Mouse (Mus musculus) G1E (cell line): ENCODE measurements at regions not wholly inside any gene's neighbourhood (a gene's known extent, or its start where the extent isn't known, plus 50 kb on each side); places are given as distances from the start of the nearest gene placed in this dataset.

Experiments used
- ATAC-seq: 2 replicates; pipeline ENCODE4 v1.8.0; 2016; ENCODE audit warnings: mild to moderate bottlenecking; ENCODE audit not compliant: insufficient number of reproducible peaks, poor library complexity, low FRiP score, severe bottlenecking; ENCODE audit errors: extremely low read depth
- DNase-seq: peaks from one replicate; pipeline ENCODE4 v3.0.0; 2012; ENCODE audit warnings: low spot score
- H3K27me3 ChIP-seq: 2 replicates; pipeline ENCODE4 v1.6.1; 2012; ENCODE audit warnings: mild to moderate bottlenecking, low read length, inconsistent platforms; ENCODE audit not compliant: insufficient read depth
- H3K36me3 ChIP-seq: replicated peaks from 2 replicates; pipeline ENCODE3; 2012; ENCODE audit warnings: mild to moderate bottlenecking, inconsistent platforms
- H3K4me1 ChIP-seq: 2 replicates; pipeline ENCODE4 v1.6.1; 2012; ENCODE audit warnings: low read depth, low read length, inconsistent platforms, mixed read lengths; ENCODE audit not compliant: insufficient read depth
- H3K4me3 ChIP-seq: 2 replicates; pipeline ENCODE4 v1.5.1; 2012; ENCODE audit warnings: low read depth, mild to moderate bottlenecking, inconsistent platforms, low read length, moderate library complexity, mixed read lengths
- H3K9me3 ChIP-seq: replicated peaks from 2 replicates; pipeline ENCODE4 v1.6.1; 2012; ENCODE audit warnings: inconsistent platforms
- CTCF ChIP-seq: IDR thresholded peaks from 2 replicates; pipeline ENCODE4 v1.5.1; 2012; ENCODE audit warnings: low read depth, low read length, inconsistent platforms, mixed read lengths
- GATA1 ChIP-seq: IDR thresholded peaks from 2 replicates; pipeline ENCODE4 v1.6.1; 2012; ENCODE audit warnings: borderline replicate concordance, low read length, inconsistent platforms, mixed read lengths
- GATA2 ChIP-seq: IDR thresholded peaks from 2 replicates; pipeline ENCODE4 v1.6.1; 2012; ENCODE audit warnings: low read depth, low read length, inconsistent platforms, borderline replicate concordance
- POLR2AphosphoS5 ChIP-seq: IDR thresholded peaks from 2 replicates; pipeline ENCODE4 v1.6.1; 2012; ENCODE audit warnings: low read depth, low read length, inconsistent platforms; ENCODE audit not compliant: insufficient replicate concordance
- TAL1 ChIP-seq: conservative IDR thresholded peaks from 2 replicates; pipeline ENCODE4 v1.6.1; 2012; ENCODE audit warnings: low read depth, low read length, inconsistent platforms, mixed read lengths

DNA sequence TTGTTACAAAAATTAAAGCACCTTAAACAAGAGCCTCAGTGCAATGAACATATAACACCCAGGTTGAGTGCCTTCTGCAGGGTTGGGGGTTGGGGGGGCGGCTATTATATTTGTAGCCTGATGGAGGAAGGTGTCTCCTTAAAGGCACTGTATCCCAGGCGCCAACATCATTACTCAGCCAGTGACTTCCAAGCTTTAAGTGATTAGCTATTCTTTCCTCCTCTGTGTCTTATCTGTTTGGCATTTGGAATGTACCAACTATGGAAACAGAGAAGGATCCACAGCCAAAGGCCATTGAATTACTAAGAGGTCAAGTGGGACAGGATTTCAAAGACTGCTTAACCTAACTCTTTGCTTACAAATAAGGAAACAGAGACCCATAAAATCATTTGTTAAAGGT lies 373.9 kb upstream of the Cd180 start:
- no peaks in the 10 kb centered on the region for H3K36me3 ChIP-seq
- ATAC-seq (no peak), DNase-seq (no peak)
- TF ChIP-seq GATA2 (no peak), GATA1 (no peak), TAL1 (no peak)
- H3K9me3 ChIP-seq: no peaks in the 10 kb centered on the region
- H3K4me3 ChIP-seq: no peak overlapping the region
- H3K4me1 ChIP-seq: no peaks in the 10 kb centered on the region
- 0 out of 2 replicates have a peak, but pooled peaks cover 2% of the 10 kb centered on the region for H3K27me3 ChIP-seq

DNA sequence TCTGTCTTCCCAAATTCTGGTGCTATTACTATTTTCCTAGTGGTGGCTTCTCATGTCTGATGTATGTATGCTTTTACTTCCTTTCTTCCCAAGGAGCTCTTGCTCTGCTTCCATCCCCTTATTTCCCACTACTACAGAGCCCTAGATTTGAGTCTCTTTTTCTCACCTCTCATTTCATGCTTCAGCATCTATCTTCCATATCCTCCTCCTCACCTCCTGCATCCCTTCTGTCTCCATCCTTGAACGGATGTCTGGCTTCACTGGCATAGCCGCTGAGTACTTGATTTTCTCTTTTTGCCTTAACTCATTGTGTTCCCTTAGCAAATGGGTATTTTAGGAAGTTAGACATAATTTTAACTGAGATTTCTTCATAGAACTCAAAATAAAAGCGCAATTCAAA lies 369.5 kb upstream of the Cd180 start:
- DNase-seq: no peak
- ATAC-seq: no peak

DNA sequence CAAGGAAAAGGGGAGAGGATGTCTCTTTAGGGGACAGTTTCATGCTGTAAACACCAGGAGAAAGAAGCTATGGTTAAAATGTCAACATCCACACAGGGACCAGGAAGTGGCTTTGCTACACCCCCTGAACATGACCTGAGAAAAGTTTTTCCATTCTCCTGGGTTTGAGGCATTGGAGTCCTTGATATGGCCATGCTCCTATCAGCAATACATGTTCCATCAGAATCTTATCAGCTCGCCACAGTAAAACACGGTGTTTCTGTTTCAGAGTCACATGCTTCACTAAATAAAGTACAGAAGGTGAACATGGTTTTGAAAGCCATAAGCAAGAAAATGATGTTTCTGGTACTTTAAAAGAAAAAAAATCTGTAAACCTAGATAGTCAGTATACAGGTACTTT lies 367.4 kb upstream of the Cd180 start:
- no peak for DNase-seq
- TF ChIP-seq GATA1: no peak
- TF ChIP-seq CTCF: no peak
- TF ChIP-seq GATA2: no peak
- no peak for TF ChIP-seq TAL1
- no peak for TF ChIP-seq POLR2AphosphoS5
- Histone ChIP-seq H3K4me3 (no peak overlapping the region), H3K9me3 (no peaks in the 10 kb centered on the region), H3K4me1 (no peaks in the 10 kb centered on the region), H3K36me3 (no peaks in the 10 kb centered on the region), H3K27me3 (peaks cover 4% of the 10 kb centered on the region; the same call in 1 of the 2 replicates)
- no peak for ATAC-seq

More for the DNA sequence above, 369.5 kb upstream of the Cd180 start:
- Histone ChIP-seq H3K9me3 (no peaks in the 10 kb centered on the region), H3K27me3 (0 out of 2 replicates have a peak, but pooled peaks cover 2% of the 10 kb centered on the region), H3K4me1 (no peaks in the 10 kb centered on the region), H3K4me3 (no peak overlapping the region), H3K36me3 (no peaks in the 10 kb centered on the region)
- no peak for TF ChIP-seq CTCF

DNA sequence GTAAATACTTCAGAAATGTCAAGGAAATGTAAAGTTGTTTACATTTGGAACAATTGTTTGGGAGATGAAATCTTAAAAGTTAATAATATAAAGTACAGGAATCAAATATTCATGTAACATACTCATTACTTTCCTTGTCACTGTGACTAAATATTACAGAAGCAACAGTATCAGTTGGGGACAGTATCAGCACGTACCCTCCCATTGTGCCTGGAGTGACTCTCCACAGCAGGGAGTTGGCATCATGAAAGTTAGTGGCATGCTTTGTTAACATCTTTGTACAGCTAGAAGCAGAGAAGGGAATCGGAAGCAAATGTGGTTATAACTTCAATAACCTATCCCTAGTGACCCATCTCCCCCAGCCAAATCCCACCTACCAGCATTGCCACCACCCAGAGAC lies 366.8 kb upstream of the Cd180 start:
- H3K27me3 ChIP-seq: peaks cover 8% of the 10 kb centered on the region; the same call in 1 of the 2 replicates
- H3K4me3 ChIP-seq: no peak overlapping the region
- DNase-seq (no peak), ATAC-seq (no peak)
- no peaks in the 10 kb centered on the region for H3K4me1 ChIP-seq
- no peaks in the 10 kb centered on the region for H3K9me3 ChIP-seq
- no peak for TF ChIP-seq POLR2AphosphoS5
- TF ChIP-seq CTCF: no peak
- no peak for TF ChIP-seq TAL1
- TF ChIP-seq GATA1: no peak
- TF ChIP-seq GATA2: no peak
- no peaks in the 10 kb centered on the region for H3K36me3 ChIP-seq

DNA sequence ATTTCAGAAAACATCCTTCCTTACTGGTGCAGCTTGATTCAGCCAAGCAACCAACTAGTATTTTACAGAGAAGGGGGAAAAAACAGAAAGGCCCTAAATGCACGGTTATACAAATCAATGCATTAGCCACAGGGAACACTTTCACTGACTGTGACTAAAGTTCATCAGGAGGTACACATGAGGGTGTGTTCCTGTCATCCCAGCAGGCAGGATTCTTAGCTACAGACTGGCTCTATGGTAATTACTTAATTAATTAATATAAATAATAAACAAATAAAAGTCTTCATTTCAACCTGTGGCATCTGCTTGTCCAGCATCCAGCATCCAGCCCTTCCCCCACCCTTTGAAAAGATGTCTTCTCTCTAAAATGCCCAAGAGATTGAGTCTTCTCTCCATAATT lies 359.7 kb upstream of the Cd180 start:
- TF ChIP-seq CTCF: no peak
- TF ChIP-seq GATA2: no peak
- no peak for TF ChIP-seq TAL1
- no peak for TF ChIP-seq POLR2AphosphoS5
- TF ChIP-seq GATA1: no peak
- Histone ChIP-seq H3K4me3 (no peak overlapping the region), H3K9me3 (no peaks in the 10 kb centered on the region), H3K4me1 (no peaks in the 10 kb centered on the region), H3K27me3 (peaks cover 8% of the 10 kb centered on the region), H3K36me3 (no peaks in the 10 kb centered on the region)
- DNase-seq (no peak), ATAC-seq (no peak)

DNA sequence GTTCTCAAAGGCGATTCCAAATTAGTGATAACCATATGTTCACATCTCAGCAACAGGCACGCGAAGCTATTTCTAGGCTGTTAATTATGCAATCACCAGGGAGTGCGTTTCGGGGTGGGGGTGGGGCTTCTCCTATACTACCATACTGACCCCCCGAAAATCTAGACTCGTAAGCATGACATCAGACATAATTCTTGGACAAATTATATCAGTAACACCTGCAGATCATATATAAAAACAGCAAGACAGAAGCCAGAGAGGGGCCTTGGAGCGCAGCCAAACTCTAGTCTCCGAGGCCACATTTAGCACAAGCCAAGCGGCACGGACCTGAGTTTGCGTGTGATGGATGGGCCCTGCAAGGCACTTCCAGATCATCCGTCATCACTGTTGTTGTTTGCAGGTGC lies 359.2 kb upstream of the Cd180 start:
- TF ChIP-seq TAL1: no peak
- TF ChIP-seq CTCF: no peak
- TF ChIP-seq POLR2AphosphoS5: no peak
- TF ChIP-seq GATA2: no peak
- no peak for TF ChIP-seq GATA1
- ATAC-seq: no peak
- Histone ChIP-seq H3K36me3 (no peaks in the 10 kb centered on the region), H3K9me3 (no peaks in the 10 kb centered on the region), H3K27me3 (peaks cover 8% of the 10 kb centered on the region), H3K4me3 (no peak overlapping the region), H3K4me1 (no peaks in the 10 kb centered on the region)
- DNase-seq: no peak

DNA sequence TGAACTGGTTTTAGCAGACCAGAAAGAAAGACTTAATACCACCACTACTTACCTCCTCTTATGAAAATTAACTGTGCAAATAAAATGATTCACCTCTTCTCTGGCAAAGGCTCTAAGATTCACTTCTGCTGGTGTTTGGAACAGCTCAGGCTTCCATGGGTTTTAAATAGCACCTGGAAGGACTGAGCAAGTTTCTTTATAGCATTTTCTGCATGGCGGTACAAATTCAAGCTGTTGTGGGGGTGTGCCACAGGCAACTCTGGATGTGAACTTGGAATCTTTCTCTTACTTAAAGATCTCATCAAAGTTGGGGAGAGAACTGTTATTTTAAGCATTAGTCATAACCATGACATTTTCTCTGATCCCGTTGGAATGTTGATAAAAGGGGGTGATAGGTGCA lies 350.1 kb upstream of the Cd180 start:
- no peak for DNase-seq
- no peaks in the 10 kb centered on the region for H3K9me3 ChIP-seq
- no peaks in the 10 kb centered on the region for H3K4me1 ChIP-seq
- no peak overlapping the region for H3K4me3 ChIP-seq
- no peaks in the 10 kb centered on the region for H3K36me3 ChIP-seq
- no peak for ATAC-seq
- TF ChIP-seq POLR2AphosphoS5 (no peak), TAL1 (no peak), GATA1 (no peak), GATA2 (no peak), CTCF (no peak)
- no peaks in the 10 kb centered on the region for H3K27me3 ChIP-seq
